Mouse (Mus musculus) testis, adult 2 months (tissue): ENCODE data around the gene Aqp8. TPM values are rescaled to one million over a fixed set of nuclear protein-coding genes. Genes with fewer than 3 reads are reported as not detected.

Experiments used
- H3K27ac ChIP-seq: fragments of 200-500 bp; 2 replicates; pipeline ENCODE4 v1.5.1; 2012; ENCODE audit warnings: low read depth, low read length; ENCODE audit not compliant: control insufficient read depth, insufficient read depth
- H3K27me3 ChIP-seq: fragments of 200-500 bp; 2 replicates; pipeline ENCODE4 v1.6.1; 2012; ENCODE audit warnings: mild to moderate bottlenecking, low read length, moderate library complexity; ENCODE audit not compliant: control insufficient read depth, insufficient read depth
- H3K36me3 ChIP-seq: fragments of 200-500 bp; 2 replicates; pipeline ENCODE4 v1.6.1; 2012; ENCODE audit warnings: mild to moderate bottlenecking, low read length; ENCODE audit not compliant: control insufficient read depth, insufficient read depth
- H3K4me1 ChIP-seq: fragments of 200-500 bp; 2 replicates; pipeline ENCODE4 v1.6.1; 2012; ENCODE audit warnings: low read length; ENCODE audit not compliant: control insufficient read depth, insufficient read depth
- H3K4me3 ChIP-seq: fragments of 200-500 bp; 2 replicates; pipeline ENCODE4 v1.5.1; 2012; ENCODE audit warnings: low read depth, mild to moderate bottlenecking, low read length, moderate library complexity, mixed read lengths; ENCODE audit not compliant: control insufficient read depth
- CTCF ChIP-seq: fragments of 200-500 bp; IDR thresholded peaks from 2 replicates; pipeline ENCODE4 v1.5.1; 2012; ENCODE audit warnings: low read depth, mild to moderate bottlenecking, inconsistent platforms, low read length, moderate library complexity; ENCODE audit not compliant: control insufficient read depth, insufficient read depth, insufficient replicate concordance
- POLR2A ChIP-seq: fragments of 200-500 bp; IDR thresholded peaks from 2 replicates; pipeline ENCODE4 v1.6.1; 2012; ENCODE audit warnings: low read depth, mild to moderate bottlenecking, inconsistent platforms, low read length, moderate library complexity; ENCODE audit not compliant: control insufficient read depth
- polyA plus RNA-seq: library from polyadenylated mRNA; depleted of rRNA; stranded (reverse); fragments of >200 nt; gene quantifications from 2 replicates; pipeline ENCODE4 v1.2.3, GENCODE M21; 2012; rRNA removed

Aqp8 gene
- polyA plus RNA-seq, 1 experiment: 35.7 TPM

DNA sequence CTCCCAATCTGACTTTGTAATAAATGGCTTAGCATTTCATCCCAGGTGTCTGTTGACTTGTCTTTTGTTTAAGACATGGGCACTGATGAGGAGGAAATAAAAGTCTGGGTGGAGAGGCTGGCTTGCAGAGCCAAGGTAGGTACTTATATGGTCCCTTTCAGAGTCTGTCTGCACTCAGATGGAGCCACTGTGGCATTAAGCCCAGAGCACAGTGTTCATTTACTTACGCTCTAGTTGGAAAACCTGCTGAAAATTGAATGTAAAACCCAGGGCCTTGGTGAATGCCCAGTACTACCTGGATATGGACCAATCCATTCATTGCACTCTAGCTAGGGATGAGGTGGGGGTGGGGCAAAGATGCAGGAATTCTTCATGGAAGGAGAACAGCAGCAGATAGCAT lies 5.9 kb downstream of the Aqp8 start:
- Histone ChIP-seq H3K4me3 (no peak overlapping the region), H3K27me3 (no peaks in the 10 kb centered on the region), H3K27ac (no peak overlapping the region), H3K36me3 (no peaks in the 10 kb centered on the region), H3K4me1 (no peaks in the 10 kb centered on the region)
- TF ChIP-seq POLR2A: no peak
- TF ChIP-seq CTCF: no peak

- TF ChIP-seq POLR2A (no peak), CTCF (no peak)
- Histone ChIP-seq H3K27me3 (no peaks in the 10 kb centered on the region), H3K36me3 (no peaks in the 10 kb centered on the region), H3K4me1 (no peaks in the 10 kb centered on the region), H3K27ac (no peak overlapping the region), H3K4me3 (no peak overlapping the region)
These were observed 25.6 kb downstream of the Aqp8 start for GRCm38 (mm10) chr7:123487703-123488102.

- Histone ChIP-seq H3K36me3 (no peaks in the 10 kb centered on the region), H3K4me1 (peaks cover 4% of the 10 kb centered on the region), H3K4me3 (peak overlapping the region; percentile 96), H3K27ac (peak overlapping the region; percentile 69; the same call in 1 of the 2 replicates), H3K27me3 (no peaks in the 10 kb centered on the region)
- TF ChIP-seq CTCF: no peak
- no peak for TF ChIP-seq POLR2A
These were observed 37.6 kb downstream of the Aqp8 start for GRCm38 (mm10) chr7:123499481-123500238.

DNA sequence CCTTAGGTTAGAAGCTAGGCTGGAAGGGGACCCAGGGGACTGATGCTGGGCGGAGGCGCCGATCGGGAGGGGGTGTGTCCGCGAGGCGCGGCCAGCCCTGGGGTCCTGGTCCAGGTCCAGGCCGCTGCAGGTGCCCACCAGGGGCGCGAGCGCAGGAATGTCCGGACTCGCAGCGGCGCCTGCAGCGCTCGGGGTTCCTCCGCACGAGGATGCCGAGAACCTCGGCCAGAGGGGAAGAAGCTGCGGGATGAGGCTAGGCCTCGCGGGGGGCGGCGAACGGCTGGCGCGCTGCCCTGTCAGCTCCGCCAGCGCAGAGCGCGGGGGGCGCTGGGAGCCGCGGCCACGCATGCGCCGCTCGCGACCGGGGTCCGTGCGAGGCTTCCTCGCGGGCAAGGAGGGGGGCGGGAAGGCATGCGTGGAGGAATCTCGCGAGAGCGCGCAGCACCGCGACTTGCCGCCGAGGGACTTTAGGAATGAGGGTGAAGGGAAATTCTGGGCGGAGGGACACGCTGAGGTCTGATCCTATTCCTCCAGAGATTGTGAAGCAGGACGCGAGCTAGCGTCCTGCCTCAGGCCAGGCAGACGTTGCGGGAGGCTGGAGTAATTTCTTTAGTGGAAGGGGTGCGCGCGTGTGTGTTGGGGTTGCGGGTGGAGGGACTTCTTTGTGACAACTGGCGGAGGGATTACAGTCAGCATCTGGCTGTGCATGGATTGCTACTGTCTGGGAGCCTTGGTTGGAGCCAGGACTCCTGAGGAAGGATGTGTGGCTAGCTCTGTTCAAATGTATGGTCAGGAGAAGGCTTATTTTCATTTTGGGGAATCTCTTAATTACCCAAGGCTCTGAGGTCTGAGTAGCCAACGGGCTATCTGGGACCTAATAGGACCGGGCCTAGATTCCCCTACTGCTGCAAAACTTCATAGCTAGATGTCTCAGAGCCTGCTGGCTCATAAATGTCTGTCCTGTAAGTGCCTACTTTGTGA lies 38.4 kb downstream of the Aqp8 start, which contains the start of gene Zkscan2:
Zkscan2 (minus strand) TSS at position 211 of the 981 bp plus-strand sequence.
- Histone ChIP-seq H3K4me1 (peaks cover 4% of the 10 kb centered on the region), H3K27ac (peak within 1 kb of the TSS; percentile 95), H3K27me3 (no peaks in the 10 kb centered on the region), H3K36me3 (no peaks in the 10 kb centered on the region), H3K4me3 (peak within 1 kb of the TSS; percentile 96)
- TF ChIP-seq POLR2A: no peak; the same call in none of the 2 replicates
- peak; percentile 4; the same call in 1 of the 2 replicates for TF ChIP-seq CTCF

DNA sequence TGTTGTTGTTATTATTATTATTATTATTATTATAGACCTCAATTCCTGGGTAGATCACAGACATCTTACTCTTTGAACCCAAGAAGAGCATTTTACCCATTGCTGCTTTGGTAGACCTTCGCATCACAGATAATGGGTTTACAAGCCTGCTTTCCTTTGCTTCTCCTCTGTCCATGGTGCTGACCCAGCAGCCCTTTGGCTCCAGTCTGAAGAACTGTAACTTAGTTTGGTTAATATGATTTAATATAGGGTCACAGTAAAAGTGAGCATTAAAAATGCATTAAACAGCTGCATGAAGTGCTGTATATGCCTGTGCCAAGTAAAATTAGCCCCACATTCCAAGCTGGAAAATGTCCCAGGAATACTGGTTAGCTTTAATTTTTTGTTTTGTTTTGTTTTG lies 41.3 kb downstream of the Aqp8 start:
- Histone ChIP-seq H3K4me3 (no peak overlapping the region), H3K27ac (no peak overlapping the region)
- TF ChIP-seq POLR2A: no peak
- TF ChIP-seq CTCF: no peak

DNA sequence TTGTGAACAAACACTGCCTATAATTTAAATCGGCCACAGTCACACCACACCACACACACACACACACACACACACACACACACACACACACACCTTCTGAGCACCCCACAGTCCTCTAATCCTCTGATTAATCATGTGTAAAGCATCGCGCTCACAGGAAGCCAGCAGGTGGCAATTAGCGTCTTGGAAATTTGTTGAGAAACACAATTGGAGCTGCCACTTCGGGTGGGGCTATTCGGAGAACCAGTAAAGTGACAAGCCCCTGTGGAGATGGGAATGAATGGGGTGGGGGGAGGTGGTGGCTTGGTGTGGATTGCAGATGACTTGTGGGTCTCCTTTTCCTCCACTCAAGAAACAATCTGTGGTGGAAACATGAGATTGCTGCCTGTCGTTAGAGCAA lies 45.9 kb downstream of the Aqp8 start:
- Histone ChIP-seq H3K27ac (no peak overlapping the region), H3K27me3 (no peaks in the 10 kb centered on the region), H3K36me3 (no peaks in the 10 kb centered on the region), H3K4me3 (no peak overlapping the region), H3K4me1 (no peaks in the 10 kb centered on the region)
- TF ChIP-seq CTCF (no peak), POLR2A (no peak)

More for the DNA sequence above, 41.3 kb downstream of the Aqp8 start:
- Histone ChIP-seq H3K4me1 (peaks cover 4% of the 10 kb centered on the region), H3K27me3 (no peaks in the 10 kb centered on the region), H3K36me3 (no peaks in the 10 kb centered on the region)

Other genes with a start within 250 kb of the Aqp8 start
- gene Slc5a11, start 247.5 kb upstream of the Aqp8 start, polyA plus RNA-seq: 0.10 TPM in 1 of 2 replicates, not detected in the other
- gene Lcmt1, start 92.5 kb upstream of the Aqp8 start, polyA plus RNA-seq: 33.6 and 38.1 TPM in 2 replicates
- gene Arhgap17, start 92.4 kb upstream of the Aqp8 start, polyA plus RNA-seq: 7.7 and 8.2 TPM in 2 replicates
- 1.9 and 2.5 TPM in 2 replicates for gene Zkscan2, start 38.2 kb downstream of the Aqp8 start, polyA plus RNA-seq